Mouse (Mus musculus) right cerebral cortex, adult 18-20 months (tissue): ENCODE measurements around the gene Trappc3.

ENCODE experiments used
- DNase-seq: peaks from one replicate; pipeline ENCODE4 v3.0.0; 2022; ENCODE audit warnings: mixed read lengths

Gene Trappc3

DNA sequence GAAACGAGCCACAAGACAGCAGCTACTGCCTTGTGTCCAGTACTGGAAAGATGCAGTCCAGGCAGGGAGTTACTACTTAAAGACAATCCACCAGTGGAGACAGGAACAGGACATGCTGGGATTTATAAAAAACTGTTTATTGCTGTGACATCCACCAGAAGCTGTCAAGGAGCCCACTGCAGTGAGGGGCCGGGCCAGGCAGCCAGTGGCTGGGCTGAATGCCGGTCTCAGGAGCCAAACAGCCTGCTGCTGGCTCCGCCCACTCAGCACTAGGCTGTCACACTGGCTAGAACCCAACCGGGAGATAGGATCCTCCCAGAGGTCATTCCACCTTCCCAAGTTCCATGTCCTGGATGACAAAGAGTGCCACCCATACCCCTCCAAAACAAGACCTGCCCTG lies 53.8 kb downstream of the Trappc3 start:
- peak; percentile 39 for DNase-seq

DNA sequence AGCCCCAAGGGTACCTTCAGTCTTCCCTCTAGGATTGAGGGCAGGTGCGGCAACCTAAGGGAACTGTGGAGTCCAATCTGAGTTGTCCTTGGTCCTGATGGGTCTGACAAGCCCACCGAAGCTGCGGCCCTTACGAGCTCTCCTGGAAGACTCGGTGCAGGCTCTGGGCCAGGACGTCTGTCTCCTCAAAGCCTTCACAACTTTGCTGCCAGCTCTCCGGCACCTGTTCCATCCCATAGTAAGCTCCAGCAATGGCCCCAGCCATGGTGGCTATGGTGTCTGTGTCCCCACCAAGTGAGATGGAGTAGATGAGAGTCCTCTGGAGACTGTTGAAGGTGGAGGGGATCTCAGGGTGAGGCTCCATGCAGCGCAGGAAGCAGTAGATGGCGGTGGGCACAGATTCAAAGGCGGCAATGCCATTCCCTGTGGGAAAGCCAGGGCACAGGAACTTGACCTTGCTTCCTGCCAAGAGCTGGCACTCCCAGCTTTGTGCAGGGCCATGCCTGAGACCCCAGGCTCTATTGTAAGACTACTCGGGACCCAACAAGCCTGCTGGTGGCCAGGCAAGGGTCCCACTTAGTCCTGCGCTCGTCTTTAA lies 54.4 kb downstream of the Trappc3 start:
- DNase-seq: no peak

- no peak for DNase-seq
Measured at GRCm38 (mm10) chr4:126319806-126320205, 57.7 kb downstream of the Trappc3 start.

- DNase-seq: peak; percentile 97
Measured at GRCm38 (mm10) chr4:126321111-126321853, 59.2 kb downstream of the Trappc3 start, which contains the start of gene Adprhl2. TSS of gene Adprhl2 (minus strand) at chr4:126321703.

DNA sequence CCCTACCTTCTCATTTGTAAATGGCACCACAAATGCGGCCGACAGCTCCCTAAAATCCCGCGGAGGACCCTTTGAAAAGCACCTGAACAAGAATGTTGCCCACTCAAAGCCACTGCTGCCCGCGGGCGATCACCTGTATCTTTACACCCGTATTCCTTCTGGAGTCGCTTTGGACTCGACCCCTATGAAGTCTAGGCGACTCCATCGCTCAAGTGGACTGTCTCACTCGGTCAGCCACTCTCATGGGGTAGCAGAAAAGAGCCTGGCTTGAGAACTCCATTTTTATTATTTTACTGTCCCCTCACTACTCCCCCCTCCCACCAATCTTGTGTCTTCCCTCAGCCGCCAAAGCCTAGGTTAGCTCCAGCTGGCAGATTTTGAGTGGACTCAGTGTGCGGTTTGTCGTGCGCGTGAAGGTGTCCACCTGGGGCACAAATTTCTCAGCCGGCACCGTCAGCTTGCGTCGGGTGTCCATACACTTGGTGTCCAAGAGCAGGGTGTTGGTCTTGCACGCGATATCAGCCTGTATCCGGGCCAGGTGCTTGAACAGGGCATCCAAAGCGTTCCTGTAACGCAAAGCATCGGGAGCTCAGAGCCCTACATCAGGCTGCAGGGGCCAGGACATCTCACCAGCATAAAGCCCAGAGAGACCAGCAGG lies 59.9 kb downstream of the Trappc3 start:
- DNase-seq: no peak

DNA sequence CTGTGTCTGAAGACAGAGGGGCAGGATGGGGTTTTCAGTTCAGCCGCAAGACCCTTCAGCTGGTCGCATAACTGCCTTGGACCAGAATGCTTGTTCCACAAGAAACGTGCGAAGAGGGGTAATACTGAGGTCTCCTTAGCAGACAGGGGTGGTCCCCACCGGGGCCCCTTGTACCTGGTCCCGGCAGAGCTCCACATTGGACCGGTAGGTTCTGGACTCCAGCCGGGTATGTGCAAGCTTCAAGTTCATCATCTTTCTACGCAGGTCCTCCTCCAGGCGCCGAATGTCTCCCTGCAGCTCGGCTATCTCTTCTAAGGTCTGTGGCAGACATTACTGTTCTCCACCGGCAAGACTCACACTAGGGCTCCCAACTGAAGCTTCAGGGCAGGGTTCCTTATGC lies 60.5 kb downstream of the Trappc3 start:
- DNase-seq: no peak

- no peak for DNase-seq
Measured at GRCm38 (mm10) chr4:126324861-126325260, 62.7 kb downstream of the Trappc3 start.

GRCm38 (mm10) chr4:126325281-126325861 lies 63.2 kb downstream of the Trappc3 start, which contains the start of gene Tekt2:
TSS of gene Tekt2 (minus strand) at chr4:126325688.
- no peak for DNase-seq
